Mouse (Mus musculus) myocyte (in vitro differentiated cells): ENCODE measurements at regions not wholly inside any gene's neighbourhood (a gene's known extent, or its start where the extent isn't known, plus 50 kb on each side); places are given as distances from the start of the nearest gene placed in this dataset.

Source experiments
- H3K27me3 ChIP-seq: one replicate; pipeline ENCODE4 v1.6.1; 2011; ENCODE audit not compliant: control insufficient read depth, insufficient read depth, insufficient read length
- H3K36me3 ChIP-seq: one replicate; pipeline ENCODE4 v1.6.1; 2011; ENCODE audit not compliant: control insufficient read depth, insufficient read depth
- H3K4me2 ChIP-seq: one replicate; pipeline ENCODE4 v1.6.1; 2011; ENCODE audit warnings: low read depth, control low read depth
- H3K4me3 ChIP-seq: one replicate; pipeline ENCODE4 v1.5.1; 2011; ENCODE audit warnings: mild to moderate bottlenecking, control low read depth, moderate library complexity
- H3K79me2 ChIP-seq: one replicate; pipeline ENCODE4 v1.6.1; 2011; ENCODE audit not compliant: control insufficient read depth, insufficient read depth
- H3ac ChIP-seq: one replicate; pipeline ENCODE4 v1.6.1; 2011; ENCODE audit not compliant: control insufficient read depth, insufficient read length
- CEBPB ChIP-seq: IDR thresholded peaks from 2 replicates; pipeline ENCODE4 v1.6.1; 2011; ENCODE audit warnings: mild to moderate bottlenecking, moderate library complexity; ENCODE audit not compliant: poor library complexity, insufficient read depth, severe bottlenecking
- E2F4 ChIP-seq: IDR thresholded peaks from one replicate; pipeline ENCODE4 v1.6.1; 2011; ENCODE audit warnings: mild to moderate bottlenecking, control low read depth, moderate library complexity; ENCODE audit not compliant: insufficient read depth
- MAX ChIP-seq: IDR thresholded peaks from one replicate; pipeline ENCODE4 v1.6.1; 2011; ENCODE audit warnings: low read depth, mild to moderate bottlenecking, control low read depth
- MYOD1 ChIP-seq, 3 experiments: IDR thresholded peaks; one replicate each; pipeline ENCODE4 v1.6.1; 2011; ENCODE audit warnings: control low read depth in 2 of 3, low read depth in 2 of 3, mild to moderate bottlenecking in 2 of 3, moderate library complexity in 1 of 3; ENCODE audit not compliant: insufficient read length in 2 of 3, control insufficient read depth in 1 of 3
- MYOG ChIP-seq, 3 experiments: IDR thresholded peaks; one replicate each; pipeline ENCODE4 v1.6.1; 2011; ENCODE audit warnings: control low read depth in 2 of 3, low read depth in 2 of 3, mild to moderate bottlenecking in 2 of 3; ENCODE audit not compliant: insufficient read length in 2 of 3, control insufficient read depth in 1 of 3, insufficient read depth in 1 of 3
- POLR2A ChIP-seq: IDR thresholded peaks from one replicate; pipeline ENCODE4 v1.6.1; 2011; ENCODE audit warnings: low read depth, mild to moderate bottlenecking, control low read depth, moderate library complexity; ENCODE audit not compliant: insufficient read length
- POLR2AphosphoS2 ChIP-seq: IDR thresholded peaks from one replicate; pipeline ENCODE4 v1.6.1; 2011; ENCODE audit warnings: low read depth, control low read depth; ENCODE audit not compliant: insufficient read length
- REST ChIP-seq: IDR thresholded peaks from one replicate; pipeline ENCODE4 v1.6.1; 2011; ENCODE audit warnings: mild to moderate bottlenecking, control low read depth, moderate library complexity; ENCODE audit not compliant: insufficient read depth, insufficient read length
- SRF ChIP-seq: IDR thresholded peaks from one replicate; pipeline ENCODE4 v1.6.1; 2011; ENCODE audit warnings: low read depth; ENCODE audit not compliant: control insufficient read depth, insufficient read length
- TCF12 ChIP-seq: IDR thresholded peaks from one replicate; pipeline ENCODE4 v1.6.1; 2011; ENCODE audit warnings: mild to moderate bottlenecking, control low read depth; ENCODE audit not compliant: poor library complexity, insufficient read depth, severe bottlenecking
- TCF3 ChIP-seq: IDR thresholded peaks from one replicate; pipeline ENCODE4 v1.6.1; 2011; ENCODE audit warnings: low read depth, control low read depth; ENCODE audit not compliant: insufficient read length
- USF1 ChIP-seq: IDR thresholded peaks from one replicate; pipeline ENCODE4 v1.6.1; 2011; ENCODE audit warnings: low read depth, mild to moderate bottlenecking, control low read depth, moderate library complexity

DNA sequence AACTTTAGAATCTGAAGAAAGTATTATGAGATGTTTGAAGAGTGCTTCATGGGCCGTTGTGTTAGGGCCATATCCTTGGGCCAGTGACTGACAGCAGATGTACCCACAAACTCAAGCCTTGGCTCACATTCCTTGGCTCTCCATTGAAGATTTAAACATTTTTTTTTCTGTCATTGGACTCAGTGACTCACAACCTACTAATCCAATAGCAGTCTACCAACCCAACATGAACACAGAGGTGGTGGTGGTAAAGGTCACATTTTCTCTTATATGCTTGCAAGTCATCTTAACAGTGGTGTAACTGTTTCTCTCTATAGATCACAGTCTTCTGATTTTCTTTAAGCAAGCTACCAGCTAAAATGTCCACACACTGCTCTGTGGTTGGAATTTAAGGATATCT is 125.5 kb upstream of the Rarb start:
- Histone ChIP-seq H3K4me2 (no peak overlapping the region), H3K27me3 (no peaks in the 10 kb centered on the region), H3ac (no peak overlapping the region), H3K79me2 (no peaks in the 10 kb centered on the region), H3K4me3 (no peak overlapping the region), H3K36me3 (no peaks in the 10 kb centered on the region)
- TF ChIP-seq POLR2AphosphoS2 (no peak), TCF12 (no peak)

- H3ac ChIP-seq, result no peak overlapping the region
- TF ChIP-seq POLR2A, result no peak
- TF ChIP-seq TCF3, result no peak
- TF ChIP-seq CEBPB, result no peak
- TF ChIP-seq MYOD1 (IDR thresholded peaks at IDR 0.05; ENCODE audit: control insufficient read depth in 1 of 3, insufficient read length in 2 of 3, low read depth in 2 of 3), result no peak
- no peak for TF ChIP-seq MAX
- TF ChIP-seq E2F4, result no peak
- no peak for TF ChIP-seq USF1
- TF ChIP-seq TCF12, result no peak
- TF ChIP-seq SRF, result no peak
- no peak for TF ChIP-seq REST
- TF ChIP-seq MYOG (IDR thresholded peaks at IDR 0.05; ENCODE audit: control insufficient read depth in 1 of 3, insufficient read depth in 1 of 3, insufficient read length in 2 of 3, low read depth in 2 of 3), result no peak
- no peak overlapping the region for H3K4me2 ChIP-seq
Measured at GRCm38 (mm10) chr14:16943531-16943930, 124.6 kb upstream of the Rarb start.

GRCm38 (mm10) chr14:16927136-16927535 is 108.2 kb upstream of the Rarb start:
- H3K27me3 ChIP-seq, result no peaks in the 10 kb centered on the region
- no peak for TF ChIP-seq TCF3
- TF ChIP-seq CEBPB, result peak; percentile 42; the same call in 1 of the 2 replicates
- peak overlapping the region; percentile 31 for H3K4me2 ChIP-seq
- no peaks in the 10 kb centered on the region for H3K36me3 ChIP-seq
- no peaks in the 10 kb centered on the region for H3K79me2 ChIP-seq
- H3K4me3 ChIP-seq, result no peak overlapping the region
- H3ac ChIP-seq, result no peak overlapping the region

More at GRCm38 (mm10) chr14:16943531-16943930, 124.6 kb upstream of the Rarb start:
- H3K36me3 ChIP-seq, result no peaks in the 10 kb centered on the region
- H3K27me3 ChIP-seq, result no peaks in the 10 kb centered on the region
- H3K4me3 ChIP-seq, result no peak overlapping the region
- no peaks in the 10 kb centered on the region for H3K79me2 ChIP-seq

- H3ac ChIP-seq, result no peak overlapping the region
- TF ChIP-seq MAX (no peak), USF1 (no peak), POLR2A (no peak), REST (no peak), E2F4 (no peak)
- no peak overlapping the region for H3K4me2 ChIP-seq
- H3K36me3 ChIP-seq, result no peaks in the 10 kb centered on the region
- no peak overlapping the region for H3K4me3 ChIP-seq
- H3K79me2 ChIP-seq, result no peaks in the 10 kb centered on the region
- no peaks in the 10 kb centered on the region for H3K27me3 ChIP-seq
Measured at GRCm38 (mm10) chr14:16901534-16902147, 82.7 kb upstream of the Rarb start.

- H3K27me3 ChIP-seq, result no peaks in the 10 kb centered on the region
- no peak for TF ChIP-seq MAX
- no peak for TF ChIP-seq TCF3
- TF ChIP-seq USF1, result no peak
- no peak for TF ChIP-seq SRF
- no peak for TF ChIP-seq POLR2AphosphoS2
- TF ChIP-seq E2F4, result no peak
- TF ChIP-seq POLR2A, result no peak
- TF ChIP-seq MYOG (IDR thresholded peaks at IDR 0.05; ENCODE audit: control insufficient read depth in 1 of 3, insufficient read depth in 1 of 3, insufficient read length in 2 of 3, low read depth in 2 of 3), result no peak
- TF ChIP-seq MYOD1 (IDR thresholded peaks at IDR 0.05; ENCODE audit: control insufficient read depth in 1 of 3, insufficient read length in 2 of 3, low read depth in 2 of 3), result no peak
- TF ChIP-seq CEBPB, result no peak
- TF ChIP-seq TCF12, result no peak
- TF ChIP-seq REST, result no peak
- no peak overlapping the region for H3K4me2 ChIP-seq
- H3K36me3 ChIP-seq, result no peaks in the 10 kb centered on the region
- no peak overlapping the region for H3ac ChIP-seq
- no peak overlapping the region for H3K4me3 ChIP-seq
- H3K79me2 ChIP-seq, result no peaks in the 10 kb centered on the region
Measured at GRCm38 (mm10) chr14:16897747-16898544, 79.0 kb upstream of the Rarb start.
